Mouse (Mus musculus): ENCODE measurements at regions not wholly inside any gene's neighbourhood (a gene's known extent, or its start where the extent isn't known, plus 50 kb on each side); places are given as distances from the start of the nearest gene placed in this dataset.

- Histone ChIP-seq H3K4me2 (no peak overlapping the region), H3K9me3 (ENCODE audit: control insufficient read depth, low read length) (no peaks in the 10 kb centered on the region), H3K27ac (ENCODE audit: low read depth, low read length) (no peak overlapping the region), H3K4me1 (ENCODE audit: control insufficient read depth, insufficient read depth, low read length) (no peaks in the 10 kb centered on the region), H3K27me3 (ENCODE audit: control insufficient read depth, insufficient read depth, low read length) (no peaks in the 10 kb centered on the region), H3K36me3 (ENCODE audit: control insufficient read depth, insufficient read depth, low read length) (no peaks in the 10 kb centered on the region), H3K9ac (ENCODE audit: low read length) (no peak overlapping the region), H3K4me3 (ENCODE audit: low read depth, low read length) (no peak overlapping the region)
- ATAC-seq (ENCODE audit: low FRiP score) (no peak), DNase-seq (ENCODE audit: low spot score, missing footprints) (no peak)
- WGBS = 90% methylated on average over 15 of the region's 15 CpGs
Measured at GRCm38 (mm10) chr3:63582717-63583696, 99.3 kb upstream of the Gm34302 start.

DNA sequence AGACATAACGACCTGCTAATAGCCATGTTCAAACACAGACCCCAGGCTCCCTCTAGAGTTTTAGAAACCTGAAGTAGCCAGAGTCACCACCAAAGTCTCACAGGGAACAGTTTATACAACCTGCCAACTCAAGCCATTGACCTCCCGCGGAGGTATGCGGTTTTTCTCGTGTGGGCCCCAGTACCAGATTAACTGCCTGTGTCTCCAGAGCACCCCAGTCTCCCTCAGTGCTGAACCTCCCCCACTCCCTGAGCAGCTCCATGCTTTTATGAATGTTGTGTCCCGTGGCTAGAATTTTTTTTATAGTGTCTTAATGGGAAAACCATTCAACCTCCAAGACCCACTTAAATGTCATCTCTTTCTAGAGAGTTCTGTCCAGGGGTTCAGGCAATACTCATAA is 98.5 kb upstream of the Gm34302 start:
- H3K27me3 ChIP-seq (ENCODE audit: control insufficient read depth, insufficient read depth, low read length) = no peaks in the 10 kb centered on the region
- DNase-seq (ENCODE audit: low spot score, missing footprints) (no peak), ATAC-seq (ENCODE audit: low FRiP score) (no peak)
- no peaks in the 10 kb centered on the region for H3K9me3 ChIP-seq (ENCODE audit: control insufficient read depth, low read length)
- no peak overlapping the region for H3K4me3 ChIP-seq (ENCODE audit: low read depth, low read length)
- no peak overlapping the region for H3K9ac ChIP-seq (ENCODE audit: low read length)
- no peak overlapping the region for H3K27ac ChIP-seq (ENCODE audit: low read depth, low read length)
- no peaks in the 10 kb centered on the region for H3K4me1 ChIP-seq (ENCODE audit: control insufficient read depth, insufficient read depth, low read length)
- 71% methylated on average over 6 of the region's 6 CpGs for WGBS
- H3K36me3 ChIP-seq (ENCODE audit: control insufficient read depth, insufficient read depth, low read length) = no peaks in the 10 kb centered on the region
- no peak overlapping the region for H3K4me2 ChIP-seq

DNA sequence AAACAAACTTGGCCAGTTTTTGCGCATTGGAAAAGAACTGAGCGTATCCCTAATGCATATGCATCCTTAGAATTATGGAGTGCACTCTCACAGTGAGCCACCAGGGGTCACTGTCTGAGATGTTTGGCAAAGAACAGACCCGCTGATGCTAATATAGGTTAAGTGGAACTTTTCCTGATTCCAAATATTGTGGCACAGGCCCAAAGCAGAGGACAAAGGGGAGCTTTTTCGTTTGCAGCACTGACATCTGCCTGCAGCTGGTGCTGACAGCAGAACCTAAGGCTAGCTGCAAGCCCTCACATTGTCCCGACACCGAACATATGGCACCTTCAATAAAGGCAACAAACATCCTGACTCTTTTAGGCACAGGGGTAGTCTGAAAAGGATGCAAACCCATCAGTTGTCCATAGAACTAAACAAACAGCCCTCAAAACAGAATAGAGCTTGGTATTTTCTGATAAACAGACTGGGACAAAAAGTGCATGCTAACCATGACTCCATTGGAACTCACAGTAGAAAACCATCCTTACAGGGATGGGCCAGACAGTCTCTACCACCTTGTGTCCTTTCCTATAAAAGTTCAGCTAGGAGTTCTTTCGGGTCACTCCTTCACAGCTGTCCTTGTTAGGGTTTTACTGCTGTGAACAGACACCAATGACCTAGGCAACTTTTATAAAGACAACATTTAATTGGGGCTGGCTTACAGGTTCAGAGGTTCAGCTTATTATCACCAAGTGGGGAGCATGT is 87.1 kb upstream of the Gm34302 start:
- Histone ChIP-seq H3K4me3 (ENCODE audit: low read depth, low read length) (no peak overlapping the region), H3K27me3 (ENCODE audit: control insufficient read depth, insufficient read depth, low read length) (no peaks in the 10 kb centered on the region), H3K9ac (ENCODE audit: low read length) (no peak overlapping the region), H3K36me3 (ENCODE audit: control insufficient read depth, insufficient read depth, low read length) (no peaks in the 10 kb centered on the region), H3K4me2 (no peak overlapping the region), H3K9me3 (ENCODE audit: control insufficient read depth, low read length) (no peaks in the 10 kb centered on the region), H3K27ac (ENCODE audit: low read depth, low read length) (no peak overlapping the region), H3K4me1 (ENCODE audit: control insufficient read depth, insufficient read depth, low read length) (no peaks in the 10 kb centered on the region)
- WGBS = 59% methylated on average over 7 of the region's 7 CpGs
- DNase-seq (ENCODE audit: low spot score, missing footprints) (peak; percentile 97), ATAC-seq (ENCODE audit: low FRiP score) (peak; percentile 77)

DNA sequence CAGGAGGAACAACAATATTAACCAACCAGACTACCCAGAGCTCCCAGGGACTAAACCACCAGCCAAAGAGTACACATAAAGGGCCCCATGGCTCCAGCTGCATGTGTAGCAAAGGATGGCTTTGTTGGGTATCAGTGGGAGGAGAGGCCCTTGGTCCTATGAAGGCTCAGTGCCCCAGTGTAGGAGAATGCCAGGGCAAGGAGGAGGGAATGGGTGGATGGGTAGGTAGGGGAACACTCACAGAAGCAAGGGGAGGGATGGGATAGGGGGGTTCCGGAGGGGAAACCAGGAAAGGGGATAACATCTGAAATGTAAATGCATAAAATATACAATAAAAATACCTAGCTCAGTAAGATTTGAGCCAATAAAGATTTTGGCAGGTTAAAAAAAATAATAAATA is 86.4 kb upstream of the Gm34302 start:
- no peak overlapping the region for H3K27ac ChIP-seq (ENCODE audit: low read depth, low read length)
- no peak overlapping the region for H3K4me3 ChIP-seq (ENCODE audit: low read depth, low read length)
- H3K4me2 ChIP-seq = no peak overlapping the region
- H3K27me3 ChIP-seq (ENCODE audit: control insufficient read depth, insufficient read depth, low read length) = no peaks in the 10 kb centered on the region
- WGBS = 88% methylated on average over 1 of the region's 1 CpGs
- no peaks in the 10 kb centered on the region for H3K9me3 ChIP-seq (ENCODE audit: control insufficient read depth, low read length)
- no peaks in the 10 kb centered on the region for H3K4me1 ChIP-seq (ENCODE audit: control insufficient read depth, insufficient read depth, low read length)
- peak; percentile 53; the same call in 1 of the 2 replicates for ATAC-seq (ENCODE audit: low FRiP score)
- no peaks in the 10 kb centered on the region for H3K36me3 ChIP-seq (ENCODE audit: control insufficient read depth, insufficient read depth, low read length)
- no peak for DNase-seq (ENCODE audit: low spot score, missing footprints)
- no peak overlapping the region for H3K9ac ChIP-seq (ENCODE audit: low read length)

DNA sequence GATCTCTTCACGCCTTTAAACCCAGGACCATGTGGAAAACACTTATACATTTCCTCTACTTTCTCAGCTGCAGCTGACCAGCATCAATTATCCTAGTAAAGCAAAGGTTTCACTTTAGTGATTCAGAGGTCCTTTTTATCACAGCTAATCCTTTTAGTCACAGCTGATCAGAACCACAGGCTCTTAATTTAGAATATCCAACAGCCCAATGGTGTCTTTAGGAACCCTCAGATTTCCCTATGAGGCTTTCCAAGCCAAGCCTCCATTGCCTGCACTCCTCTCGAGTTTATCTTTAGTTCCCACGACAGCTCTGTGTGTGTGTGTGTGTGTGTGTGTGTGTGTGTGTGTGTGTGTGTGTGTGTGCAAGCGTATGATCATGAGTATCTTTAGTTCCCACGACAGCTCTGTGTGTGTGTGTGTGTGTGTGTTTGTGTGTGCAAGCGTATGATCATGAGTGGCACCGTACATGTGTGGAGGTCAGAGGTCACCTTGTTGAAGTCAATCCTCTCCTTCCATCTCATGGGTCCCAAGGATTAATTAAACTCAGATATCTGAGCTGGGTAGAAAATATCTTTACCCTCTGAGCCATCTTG is 85.4 kb upstream of the Gm34302 start:
- no peaks in the 10 kb centered on the region for H3K4me1 ChIP-seq (ENCODE audit: control insufficient read depth, insufficient read depth, low read length)
- peak; percentile 82 for ATAC-seq (ENCODE audit: low FRiP score)
- WGBS = 48% methylated on average over 7 of the region's 7 CpGs

DNA sequence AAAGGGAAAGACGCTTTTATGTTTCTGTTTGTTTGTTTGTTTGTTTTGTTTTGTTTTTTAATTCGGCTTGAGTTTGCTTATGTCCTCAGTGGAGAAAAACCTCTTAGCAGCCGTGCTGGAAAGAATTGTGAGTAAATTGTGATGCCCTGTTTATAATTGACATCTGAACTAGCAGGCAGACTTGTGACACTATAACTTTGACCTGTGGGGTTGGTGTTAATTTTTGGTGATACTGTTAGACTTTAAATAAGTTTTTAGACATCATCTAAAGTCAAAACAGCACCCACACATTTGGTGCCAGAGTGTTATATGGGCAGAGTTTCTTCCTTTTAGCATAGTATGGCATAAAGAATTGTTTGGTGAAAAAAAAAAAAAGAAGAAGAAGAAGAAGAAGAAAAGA is 84.0 kb upstream of the Gm34302 start:
- H3K27ac ChIP-seq (ENCODE audit: low read depth, low read length) = no peak overlapping the region
- H3K4me1 ChIP-seq (ENCODE audit: control insufficient read depth, insufficient read depth, low read length) = 0 out of 2 replicates have a peak, but pooled peaks cover 2% of the 10 kb centered on the region
- no peaks in the 10 kb centered on the region for H3K9me3 ChIP-seq (ENCODE audit: control insufficient read depth, low read length)
- 85% methylated on average over 3 of the region's 3 CpGs for WGBS
- no peak overlapping the region for H3K9ac ChIP-seq (ENCODE audit: low read length)
- no peak overlapping the region for H3K4me3 ChIP-seq (ENCODE audit: low read depth, low read length)
- DNase-seq (ENCODE audit: low spot score, missing footprints) (no peak), ATAC-seq (ENCODE audit: low FRiP score) (no peak)
- no peaks in the 10 kb centered on the region for H3K36me3 ChIP-seq (ENCODE audit: control insufficient read depth, insufficient read depth, low read length)
- H3K4me2 ChIP-seq = no peak overlapping the region
- H3K27me3 ChIP-seq (ENCODE audit: control insufficient read depth, insufficient read depth, low read length) = no peaks in the 10 kb centered on the region

More for the DNA sequence above, 85.4 kb upstream of the Gm34302 start:
- H3K36me3 ChIP-seq (ENCODE audit: control insufficient read depth, insufficient read depth, low read length) = no peaks in the 10 kb centered on the region
- H3K4me3 ChIP-seq (ENCODE audit: low read depth, low read length) = no peak overlapping the region
- no peak overlapping the region for H3K9ac ChIP-seq (ENCODE audit: low read length)
- no peaks in the 10 kb centered on the region for H3K27me3 ChIP-seq (ENCODE audit: control insufficient read depth, insufficient read depth, low read length)
- no peak overlapping the region for H3K27ac ChIP-seq (ENCODE audit: low read depth, low read length)
- H3K4me2 ChIP-seq = no peak overlapping the region
- no peaks in the 10 kb centered on the region for H3K9me3 ChIP-seq (ENCODE audit: control insufficient read depth, low read length)
- DNase-seq (ENCODE audit: low spot score, missing footprints) = no peak

DNA sequence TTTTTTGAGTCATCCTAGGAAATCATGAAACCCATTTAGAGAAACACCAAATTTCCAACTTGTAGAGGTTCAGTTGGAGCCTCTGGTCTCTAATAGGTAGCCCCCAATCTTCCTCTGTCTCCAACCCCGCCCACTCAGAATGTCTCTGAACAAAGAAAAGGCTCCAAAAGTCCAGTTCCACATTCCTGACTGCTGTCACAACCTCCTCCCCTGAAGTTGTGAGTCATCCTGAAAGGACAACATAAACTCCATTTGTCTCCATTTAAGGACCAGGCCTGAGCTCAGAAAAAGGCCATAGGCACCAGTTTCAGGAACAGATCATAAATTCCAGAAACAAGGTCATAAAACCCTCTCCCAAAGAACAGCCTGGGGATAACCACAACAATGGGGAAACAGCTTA is 79.4 kb upstream of the Gm34302 start:
- WGBS = 78% methylated on average over 1 of the region's 1 CpGs
- no peak overlapping the region for H3K4me2 ChIP-seq

GRCm38 (mm10) chr3:63562532-63562931 is 78.9 kb upstream of the Gm34302 start:
- peak; percentile 69; the same call in 1 of the 2 replicates for ATAC-seq (ENCODE audit: low FRiP score)
- Histone ChIP-seq H3K4me2 (no peak overlapping the region), H3K4me3 (ENCODE audit: low read depth, low read length) (no peak overlapping the region), H3K9ac (ENCODE audit: low read length) (no peak overlapping the region), H3K36me3 (ENCODE audit: control insufficient read depth, insufficient read depth, low read length) (no peaks in the 10 kb centered on the region), H3K9me3 (ENCODE audit: control insufficient read depth, low read length) (no peaks in the 10 kb centered on the region), H3K27me3 (ENCODE audit: control insufficient read depth, insufficient read depth, low read length) (no peaks in the 10 kb centered on the region), H3K4me1 (ENCODE audit: control insufficient read depth, insufficient read depth, low read length) (0 out of 2 replicates have a peak, but pooled peaks cover 2% of the 10 kb centered on the region), H3K27ac (ENCODE audit: low read depth, low read length) (no peak overlapping the region)
- no peak for DNase-seq (ENCODE audit: low spot score, missing footprints)

More for the DNA sequence above, 79.4 kb upstream of the Gm34302 start:
- 0 out of 2 replicates have a peak, but pooled peaks have one; percentile 40 for ATAC-seq (ENCODE audit: low FRiP score)
- H3K27ac ChIP-seq (ENCODE audit: low read depth, low read length) = no peak overlapping the region
- H3K9me3 ChIP-seq (ENCODE audit: control insufficient read depth, low read length) = no peaks in the 10 kb centered on the region
- H3K27me3 ChIP-seq (ENCODE audit: control insufficient read depth, insufficient read depth, low read length) = no peaks in the 10 kb centered on the region
- 0 out of 2 replicates have a peak, but pooled peaks cover 2% of the 10 kb centered on the region for H3K4me1 ChIP-seq (ENCODE audit: control insufficient read depth, insufficient read depth, low read length)
- no peaks in the 10 kb centered on the region for H3K36me3 ChIP-seq (ENCODE audit: control insufficient read depth, insufficient read depth, low read length)
- no peak overlapping the region for H3K9ac ChIP-seq (ENCODE audit: low read length)
- no peak for DNase-seq (ENCODE audit: low spot score, missing footprints)
- no peak overlapping the region for H3K4me3 ChIP-seq (ENCODE audit: low read depth, low read length)
